Mouse (Mus musculus) thymus, adult 18-20 months (tissue): Measurements from ENCODE around the gene Cdh1.

Experiments
- DNase-seq, 2 experiments: peaks; one replicate each; pipeline ENCODE4 v3.0.0; 2022; ENCODE audit warnings: mixed read lengths in 2 of 2

Cdh1 gene

DNA sequence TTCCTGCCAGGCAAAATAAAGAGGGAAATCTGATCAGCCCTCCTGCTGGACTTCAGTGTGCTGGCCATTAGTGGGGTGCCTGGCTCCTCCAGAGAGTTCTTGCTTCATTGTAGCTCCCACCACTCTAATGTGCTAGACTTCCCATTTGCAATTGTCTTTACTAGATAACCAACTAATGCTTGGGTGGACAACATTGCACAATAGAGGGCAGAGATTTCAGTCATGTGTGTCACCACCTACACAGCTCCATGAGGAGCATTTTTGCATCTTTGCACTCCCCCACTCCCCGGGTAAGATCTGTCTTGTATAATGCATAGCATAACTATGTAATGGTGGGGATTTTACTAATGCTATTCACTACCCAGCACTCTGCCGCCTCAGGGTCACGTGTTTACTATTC, 21.6 kb downstream of the Cdh1 start:
- no peak for DNase-seq

DNA sequence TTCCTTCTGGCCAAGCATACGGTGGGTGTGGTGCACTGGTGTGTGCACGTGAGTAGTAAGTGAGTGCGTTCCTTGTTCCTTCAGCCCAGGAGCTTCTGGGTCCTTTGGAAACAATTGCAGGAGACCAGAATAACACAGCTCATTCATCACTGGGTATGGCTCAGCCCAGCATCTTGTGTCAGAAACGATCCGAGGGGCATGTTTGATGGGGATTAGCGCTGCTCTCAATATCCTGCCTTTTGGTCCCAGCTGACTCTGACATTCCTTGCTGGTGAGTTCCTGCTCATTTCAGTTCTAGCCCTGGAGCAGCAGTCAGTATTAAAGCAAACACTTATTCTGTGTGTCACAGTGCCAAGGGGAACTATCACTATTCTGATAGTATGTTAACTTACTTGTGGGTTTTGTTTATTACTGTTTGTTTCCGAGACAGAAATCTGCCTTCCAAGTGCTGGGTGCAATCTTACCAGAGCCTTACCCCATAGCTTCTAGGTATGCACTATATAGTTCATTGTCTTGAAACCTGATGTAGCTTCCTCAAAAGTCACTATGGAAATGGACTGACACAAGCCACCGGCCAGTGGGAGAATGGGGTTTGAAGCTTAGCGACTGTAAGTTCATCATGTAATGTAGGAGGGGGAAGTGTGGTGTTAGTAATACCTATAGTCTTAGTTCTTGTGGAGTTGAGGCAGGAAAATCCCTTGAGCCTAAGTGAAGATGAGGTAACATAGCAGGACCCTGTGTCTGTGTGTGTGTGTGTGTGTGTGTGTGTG, 23.1 kb downstream of the Cdh1 start:
- no peak for DNase-seq

DNA sequence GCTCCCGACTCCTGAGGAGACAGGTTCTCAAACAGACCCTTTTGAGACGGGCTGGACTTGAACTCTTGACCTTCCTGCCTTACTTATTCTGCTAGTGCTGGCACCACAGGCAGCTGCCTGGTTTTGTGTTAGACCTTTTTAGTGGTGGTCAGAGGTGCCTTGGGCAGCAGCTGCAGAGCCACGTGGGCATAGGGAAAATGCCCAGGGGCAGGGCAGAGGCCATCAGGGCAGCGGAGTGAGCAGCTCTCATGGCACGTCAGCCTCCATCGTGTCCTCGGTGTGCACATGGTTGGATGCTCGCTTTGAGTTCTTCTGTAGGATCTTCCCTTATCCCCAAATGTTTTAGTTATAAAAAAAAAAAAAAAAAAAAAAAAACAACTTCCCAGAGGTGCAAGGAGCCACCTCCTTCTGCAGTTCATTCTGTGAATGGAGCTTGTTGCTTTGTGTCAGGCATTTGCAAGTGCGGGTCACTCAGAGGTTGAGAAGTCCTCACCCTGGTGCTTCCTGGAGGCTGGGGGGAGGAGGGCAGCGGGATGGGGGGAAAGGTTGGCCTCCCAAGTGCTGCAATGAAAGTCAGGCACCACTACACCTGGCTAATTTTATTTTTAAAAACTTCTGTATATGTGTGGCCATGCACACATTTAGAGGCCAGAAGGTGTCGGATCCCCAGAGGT, 25.3 kb downstream of the Cdh1 start:
- no peak for DNase-seq

DNA sequence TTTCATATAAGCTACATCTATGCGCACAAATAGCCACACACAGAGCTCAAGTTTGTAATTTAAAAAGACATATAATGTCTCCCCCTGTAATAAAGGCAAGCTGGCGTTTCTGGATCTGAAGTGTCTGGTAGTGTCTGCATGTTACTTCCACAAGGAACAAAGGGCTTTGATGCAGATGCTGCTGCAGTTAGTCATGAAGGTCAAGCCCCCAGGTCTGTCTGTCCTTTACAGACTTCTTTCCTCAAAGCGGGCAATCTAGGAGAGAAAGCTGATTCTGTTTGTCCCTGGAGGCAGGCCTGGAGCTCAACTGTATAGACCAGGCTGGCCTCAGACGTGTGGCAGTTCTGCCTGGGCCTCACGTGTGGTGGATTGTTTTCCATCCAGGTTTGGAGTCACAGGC, 26.3 kb downstream of the Cdh1 start:
- DNase-seq: no peak

DNA sequence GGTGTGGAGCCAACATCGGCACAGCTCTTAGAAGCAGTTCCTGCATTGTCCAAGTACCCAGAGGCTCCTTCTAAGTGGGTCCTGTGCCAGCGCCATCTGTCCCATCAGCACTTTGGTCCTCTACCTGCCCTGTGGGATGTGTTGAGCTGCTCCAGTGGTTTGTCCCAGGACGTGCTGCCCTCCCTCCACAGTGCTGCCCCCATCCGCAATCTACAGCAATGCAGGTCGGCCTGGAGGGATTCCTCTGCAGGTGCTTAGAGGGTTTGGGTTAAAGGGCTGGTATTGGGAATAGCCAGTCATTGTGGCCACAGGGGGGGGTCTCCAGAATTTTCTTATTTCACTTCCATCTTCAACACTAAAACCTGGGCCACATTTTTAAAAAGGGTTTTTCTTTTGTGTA, 28.8 kb downstream of the Cdh1 start:
- no peak for DNase-seq

DNA sequence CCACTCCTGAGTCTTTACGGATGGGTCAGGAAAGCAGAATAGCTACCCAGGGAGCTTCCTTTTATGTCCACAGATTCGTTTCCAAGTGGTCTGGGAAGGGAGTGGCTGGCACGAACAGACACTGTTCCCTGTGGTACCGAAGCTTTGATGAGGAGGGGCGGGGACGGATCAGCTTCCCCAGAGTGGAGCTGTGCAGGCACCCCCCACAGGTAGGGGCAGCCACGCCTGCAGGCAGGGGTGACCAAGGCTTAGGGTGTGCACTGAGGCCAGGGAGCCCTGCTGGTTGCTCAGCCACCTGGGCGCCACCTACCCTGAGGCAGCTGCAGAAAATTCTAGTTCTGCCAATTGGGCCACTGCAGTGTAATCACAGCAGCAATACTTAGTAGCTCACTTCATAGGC, 29.5 kb downstream of the Cdh1 start:
- DNase-seq: no peak

DNA sequence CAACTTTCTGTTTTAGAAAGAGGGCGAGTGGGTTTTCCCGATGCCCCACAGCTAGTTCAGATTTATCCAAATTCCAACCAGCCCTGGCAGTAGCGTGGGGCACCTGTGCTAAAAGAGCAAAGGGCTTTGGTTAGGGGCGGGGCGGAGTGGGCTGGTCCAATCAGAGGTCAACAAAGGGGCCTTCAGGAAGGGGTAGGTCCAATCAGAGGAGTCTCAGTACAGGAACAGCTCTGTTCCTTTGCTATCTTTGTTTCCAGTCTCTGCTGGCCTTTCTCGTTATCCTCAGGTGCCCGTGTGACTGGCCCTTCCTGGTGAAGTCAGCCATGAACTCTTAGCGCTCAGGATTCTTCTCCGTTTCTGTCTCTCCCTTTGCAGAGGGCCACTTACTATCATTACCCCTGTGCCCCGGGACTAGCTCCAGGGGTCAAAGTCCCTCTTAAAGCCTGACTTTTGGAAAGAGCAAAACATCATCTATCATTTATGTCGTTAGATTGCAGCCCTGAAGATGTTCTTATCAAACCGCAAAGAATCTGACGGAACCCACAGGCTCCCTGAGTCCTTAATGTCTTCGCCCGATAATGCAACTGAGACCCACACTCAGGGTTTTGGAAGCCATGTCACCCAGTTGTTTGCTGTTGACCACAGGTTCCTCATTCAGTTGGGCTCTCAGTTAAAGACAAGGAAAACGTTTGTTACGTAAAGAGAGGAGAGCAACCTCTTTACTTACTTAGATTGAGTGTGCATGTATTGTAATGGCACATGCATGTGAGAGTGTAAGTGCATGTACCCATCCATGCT, 30.4 kb downstream of the Cdh1 start:
- DNase-seq: peak; percentile 35 to 55

DNA sequence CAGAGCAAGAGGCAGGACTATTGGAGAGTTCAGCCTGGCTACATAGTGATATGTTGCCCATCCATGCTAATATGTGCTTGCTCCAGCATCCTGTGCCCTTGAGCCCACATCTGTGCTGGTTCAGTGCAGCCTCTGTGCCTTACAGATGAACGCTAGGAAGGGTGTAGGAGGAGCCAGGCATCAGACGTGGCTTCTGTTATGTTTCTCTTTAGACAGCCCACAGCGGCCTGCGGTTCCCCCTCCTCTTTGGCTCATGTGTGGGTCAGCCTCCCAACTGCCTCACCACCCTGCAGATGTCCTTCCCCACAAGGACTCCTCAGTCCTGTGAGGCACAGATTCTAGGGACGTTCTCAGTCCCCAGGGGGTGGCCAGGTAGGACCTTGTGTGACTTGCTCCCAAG, 32.1 kb downstream of the Cdh1 start:
- no peak for DNase-seq

DNA sequence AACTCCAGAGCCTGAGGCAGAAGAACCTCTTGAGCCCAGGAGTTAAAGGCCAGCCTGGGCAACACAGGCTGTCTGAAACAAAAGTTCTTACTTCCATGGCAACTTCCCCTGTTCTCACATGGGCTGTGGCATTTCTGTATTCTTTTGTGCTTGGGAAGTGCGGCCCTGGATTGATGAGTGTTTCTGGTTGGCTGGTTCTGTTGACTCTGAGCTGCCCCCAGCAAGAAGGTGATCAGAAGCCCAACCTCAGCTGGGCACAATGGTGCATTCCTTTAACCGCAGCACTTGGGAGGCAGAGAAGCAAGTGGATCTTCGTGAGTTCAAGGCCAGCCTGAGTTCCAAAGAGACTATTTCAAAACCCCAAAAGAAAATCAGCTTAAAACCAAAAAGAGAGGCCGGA, 34.3 kb downstream of the Cdh1 start:
- no peak for DNase-seq

DNA sequence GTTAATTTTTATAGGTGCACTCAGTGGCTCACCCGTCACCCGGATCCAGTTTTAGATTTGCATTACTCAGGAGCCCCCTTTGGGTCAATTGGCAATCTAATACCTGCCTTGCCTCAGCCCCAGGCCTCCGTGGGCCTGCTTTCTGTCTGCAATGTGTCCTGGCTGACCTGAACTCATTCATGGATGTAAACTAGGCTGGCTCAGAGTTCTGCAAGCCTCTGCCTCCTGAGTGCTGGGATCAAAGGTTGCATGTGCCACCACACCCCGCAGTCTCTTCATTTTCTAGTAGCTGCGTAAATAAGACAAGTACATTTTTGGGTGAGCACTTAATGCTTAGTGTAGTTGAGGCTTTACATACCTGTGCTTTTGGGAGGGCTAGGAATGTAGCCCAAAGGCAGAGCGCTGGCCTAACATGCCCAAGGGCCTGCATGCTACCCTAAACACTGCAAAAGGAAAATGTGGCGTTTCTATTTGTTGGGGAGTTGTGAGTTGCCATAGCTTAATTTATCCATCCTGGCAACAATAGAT, 35.7 kb downstream of the Cdh1 start:
- no peak for DNase-seq

DNA sequence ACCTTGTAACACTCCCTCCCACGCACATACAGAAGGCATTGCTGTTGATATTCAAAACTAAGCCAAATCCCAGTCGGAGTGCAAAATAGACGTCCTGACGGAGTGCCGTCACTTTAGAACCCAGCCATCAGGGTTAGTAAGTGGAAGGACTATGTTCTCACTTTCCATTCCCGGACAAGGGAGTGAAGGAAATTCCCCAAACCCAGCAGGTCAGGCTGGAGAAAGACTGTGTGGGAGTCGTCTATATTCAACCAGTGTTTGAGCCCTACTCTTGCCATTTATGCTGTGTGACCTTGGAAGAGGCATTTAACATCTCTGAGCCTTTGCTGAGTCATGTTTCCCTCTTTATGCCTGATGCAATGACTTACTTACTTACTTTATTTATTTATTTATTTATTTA, 37.1 kb downstream of the Cdh1 start:
- DNase-seq: no peak

DNA sequence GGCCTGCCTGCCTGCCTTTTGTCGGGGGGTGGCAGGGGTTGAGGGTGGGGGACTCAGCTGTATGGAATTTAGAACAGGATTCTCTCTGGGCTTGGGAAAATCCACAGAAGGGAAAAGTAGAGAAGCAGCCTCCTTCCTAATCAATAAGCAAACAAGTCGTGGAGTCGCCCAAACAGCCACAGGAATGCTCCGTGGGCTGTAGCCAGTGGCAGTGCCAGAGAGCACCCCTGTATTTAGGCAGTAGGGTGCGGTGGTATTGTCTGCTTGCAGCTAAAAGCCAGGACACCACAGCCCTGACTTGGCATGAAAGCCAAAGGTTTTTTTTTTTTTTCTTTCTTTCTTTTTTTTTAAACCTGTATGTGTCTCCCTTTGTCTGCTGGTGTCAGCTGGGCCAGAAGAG, 37.8 kb downstream of the Cdh1 start:
- DNase-seq: no peak

DNA sequence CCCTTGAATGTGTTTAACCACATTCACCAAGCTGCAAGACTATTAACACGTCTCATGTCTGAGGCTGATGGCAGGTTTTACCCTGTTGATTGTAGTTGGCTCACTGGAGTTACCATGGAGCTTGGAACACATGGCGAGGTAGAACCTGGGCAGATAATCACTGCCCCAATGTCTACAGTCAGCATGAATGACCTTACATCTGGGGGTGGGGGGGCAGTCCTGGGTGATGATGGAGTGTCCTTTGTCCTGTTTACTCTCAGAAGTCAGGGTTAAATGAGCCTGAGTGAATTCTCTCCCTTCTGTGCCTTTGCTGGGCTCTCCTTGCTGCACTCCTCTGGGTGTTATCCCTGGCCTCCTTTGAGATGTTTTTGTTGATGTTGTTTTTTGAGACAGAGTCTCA, 39.0 kb downstream of the Cdh1 start:
- no peak for DNase-seq

DNA sequence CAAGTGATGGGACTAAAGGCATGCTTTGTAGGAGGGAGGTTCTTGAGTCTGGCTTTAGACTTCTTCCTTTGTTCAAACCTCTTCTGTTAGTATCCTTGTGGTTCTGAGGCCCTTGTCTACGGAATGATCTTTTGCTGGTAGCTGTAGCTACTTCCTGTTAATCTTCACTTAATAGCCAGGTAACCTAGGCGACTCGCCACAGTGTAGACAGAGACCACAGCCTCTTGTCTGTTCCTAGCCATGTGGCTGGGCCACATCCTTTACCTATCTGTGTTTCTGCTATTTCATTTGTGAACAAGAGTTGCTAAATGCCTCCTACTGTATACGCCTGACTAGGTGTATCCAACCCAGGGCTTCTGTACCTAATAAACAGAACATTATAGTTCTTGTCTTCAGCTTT, 39.9 kb downstream of the Cdh1 start:
- DNase-seq: peak in 1 of 2 experiments; percentile 43

DNA sequence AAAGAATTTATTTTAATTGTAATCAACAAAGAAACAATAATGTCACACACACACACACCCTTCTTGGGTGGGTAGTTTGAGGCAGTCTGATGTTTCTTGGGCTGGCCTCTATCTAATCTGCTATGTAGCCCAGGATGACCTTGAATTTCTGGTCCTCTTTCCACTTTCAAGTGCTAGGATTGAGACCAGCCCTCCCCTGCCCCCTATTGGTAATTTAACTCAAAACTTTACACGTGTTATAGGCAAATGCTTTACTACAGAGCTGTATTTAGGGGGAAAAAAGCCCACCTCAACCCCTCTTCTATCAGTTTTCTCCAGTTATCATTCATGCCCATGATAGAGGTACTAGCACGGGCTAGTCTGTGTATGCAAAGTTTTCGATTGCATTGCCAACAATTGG, 41.8 kb downstream of the Cdh1 start:
- no peak for DNase-seq

DNA sequence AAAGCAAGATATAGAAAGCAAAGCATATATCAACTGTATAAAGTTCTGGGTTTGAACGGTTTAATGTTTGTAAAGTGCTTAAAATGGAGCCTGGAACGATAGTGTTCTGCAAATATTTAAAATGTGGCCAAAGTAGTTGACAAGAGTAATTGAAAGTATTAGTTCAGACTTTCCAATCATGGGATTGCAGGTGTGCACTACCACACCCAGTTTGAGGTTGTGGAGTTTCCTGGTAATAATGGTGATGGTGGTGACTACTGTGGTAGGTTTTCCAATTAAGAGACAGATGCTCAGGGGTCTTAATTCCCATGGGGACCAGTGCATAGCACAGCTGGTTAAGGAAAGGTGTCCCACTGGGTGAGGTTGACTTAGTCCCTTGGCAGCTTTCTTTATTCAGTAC, 43.0 kb downstream of the Cdh1 start:
- DNase-seq: no peak

DNA sequence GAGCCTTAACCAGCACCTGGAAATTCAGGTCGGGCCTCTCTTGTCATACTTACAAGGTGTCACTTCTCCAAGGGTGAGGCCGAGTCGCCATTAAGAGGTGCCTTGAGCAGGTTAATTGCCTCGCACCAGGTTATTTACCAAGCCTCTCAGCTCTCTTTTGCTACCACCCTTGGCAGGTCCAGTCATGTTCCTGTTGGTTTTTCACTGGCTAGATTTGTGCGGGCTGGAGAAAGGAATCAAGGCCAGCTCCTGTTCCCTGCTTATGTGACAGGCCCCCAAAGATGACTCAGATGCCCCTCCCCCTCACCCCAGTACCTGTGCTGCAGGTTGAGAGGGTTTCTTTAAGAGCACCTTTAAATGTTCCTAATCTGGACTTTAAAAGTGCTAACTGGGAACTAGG, 43.6 kb downstream of the Cdh1 start:
- no peak for DNase-seq

DNA sequence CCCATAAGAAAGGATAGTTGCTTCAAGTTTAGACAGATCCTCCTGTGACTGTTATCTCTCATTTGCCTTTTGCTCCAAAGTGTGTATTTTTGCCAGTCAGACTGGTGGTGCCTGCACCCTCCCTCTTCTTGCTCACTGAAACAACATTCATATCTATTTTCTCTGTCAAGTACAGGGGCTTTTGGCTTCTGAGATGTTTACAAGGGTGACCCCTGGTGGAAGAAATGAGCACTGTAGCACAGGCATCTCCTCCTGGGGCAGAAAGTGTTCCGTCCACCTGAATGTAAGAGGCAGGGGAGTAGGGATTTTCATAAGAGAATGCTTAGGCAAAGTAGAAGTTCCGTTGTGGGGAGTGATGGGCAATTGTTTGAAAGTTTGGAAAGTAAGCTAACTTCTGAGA, 44.2 kb downstream of the Cdh1 start:
- DNase-seq: peak in 1 of 2 experiments; percentile 38

DNA sequence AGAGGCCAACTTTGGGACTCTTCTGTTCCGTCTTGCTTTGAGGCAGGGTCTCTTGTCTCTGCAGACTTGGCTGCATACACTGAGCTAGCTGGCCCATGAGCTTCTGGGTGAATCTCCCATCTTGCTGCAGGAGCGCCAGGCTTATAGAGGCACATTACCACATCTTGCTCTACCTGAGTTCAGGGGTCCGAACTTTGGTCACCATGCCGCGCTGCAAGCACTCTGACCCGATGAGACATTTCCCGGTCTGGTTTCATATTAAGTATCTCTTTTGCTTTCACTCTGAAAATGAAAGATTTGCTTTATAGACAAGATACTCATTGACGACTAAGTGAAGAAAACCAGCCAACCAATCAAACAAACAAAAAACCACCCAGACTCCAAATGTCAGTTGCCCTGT, 45.3 kb downstream of the Cdh1 start:
- no peak for DNase-seq

DNA sequence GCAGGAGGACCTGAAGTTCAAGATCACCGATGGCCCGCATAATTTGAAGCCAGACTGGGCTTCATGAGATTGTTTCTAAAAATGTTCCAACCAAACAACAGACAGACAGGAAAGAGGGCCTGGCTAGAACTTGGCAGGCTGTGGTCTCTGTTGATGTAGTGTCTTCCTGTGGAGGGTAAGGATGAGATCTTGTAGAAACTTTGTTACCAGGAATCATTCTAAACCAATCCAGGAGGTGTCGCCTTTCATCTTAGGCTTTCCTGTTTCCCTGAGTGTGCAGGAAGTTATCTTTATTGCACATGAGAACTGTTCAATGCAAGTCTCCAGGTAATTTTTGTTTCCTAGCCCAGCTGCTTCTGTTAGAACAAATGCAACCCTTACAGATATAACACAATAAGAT, 48.8 kb downstream of the Cdh1 start:
- no peak for DNase-seq

DNA sequence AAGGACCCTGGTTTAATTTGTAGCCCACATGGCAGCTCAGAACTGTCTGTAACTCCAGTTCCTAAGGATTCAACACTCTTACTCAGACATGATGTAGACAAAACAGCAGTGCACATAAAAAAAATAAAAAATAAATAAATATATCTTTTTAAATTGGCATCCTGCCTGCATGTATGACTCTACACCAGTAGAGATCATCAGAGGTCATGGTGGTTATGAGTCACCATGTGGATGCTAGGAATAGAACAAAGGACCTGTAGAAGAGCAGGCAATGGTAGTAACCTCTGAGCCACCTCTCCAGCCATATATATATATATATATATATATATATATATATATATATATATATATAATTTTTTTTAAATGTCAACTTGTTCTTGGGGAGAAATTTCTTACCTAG, 52.9 kb downstream of the Cdh1 start:
- no peak for DNase-seq

DNA sequence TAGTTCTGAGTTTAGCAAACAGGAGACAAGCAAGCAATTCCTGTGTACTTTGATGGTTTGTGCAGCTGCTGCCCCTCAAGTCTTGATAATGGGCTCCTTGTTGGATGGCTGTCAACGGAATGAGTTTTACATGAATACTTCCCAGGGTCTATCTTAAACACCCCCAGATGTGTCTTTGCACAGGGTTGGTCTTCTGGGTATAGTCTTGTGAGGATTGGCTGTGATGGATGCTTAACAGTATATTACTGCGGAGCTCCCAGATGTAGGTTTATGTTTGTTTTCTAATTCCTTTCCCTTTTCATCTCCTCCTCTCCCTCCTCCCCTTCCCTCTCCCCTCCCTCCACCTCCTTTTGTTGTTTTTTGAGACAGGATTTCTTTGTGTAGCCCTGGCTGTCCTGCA, 69.6 kb downstream of the Cdh1 start:
- DNase-seq: no peak

DNA sequence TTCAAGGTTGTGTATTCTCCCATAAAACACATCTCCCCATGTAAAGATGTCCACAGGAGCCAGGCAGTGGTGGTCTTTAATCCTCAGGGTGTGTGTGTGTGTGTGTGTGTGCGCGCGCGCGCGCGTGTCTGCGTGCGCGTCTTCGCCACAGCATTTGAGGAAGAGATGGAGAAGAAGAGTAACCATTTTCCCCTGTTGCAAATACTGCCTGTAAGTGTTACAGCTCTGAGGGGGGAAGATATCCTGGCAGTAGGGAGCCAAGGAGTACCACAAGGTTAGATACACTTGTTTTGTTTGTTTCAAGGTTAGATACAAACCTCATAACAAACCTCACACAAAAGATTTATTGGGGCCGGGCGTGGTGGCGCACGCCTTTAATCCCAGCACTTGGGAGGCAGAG, 71.2 kb downstream of the Cdh1 start:
- no peak for DNase-seq

DNA sequence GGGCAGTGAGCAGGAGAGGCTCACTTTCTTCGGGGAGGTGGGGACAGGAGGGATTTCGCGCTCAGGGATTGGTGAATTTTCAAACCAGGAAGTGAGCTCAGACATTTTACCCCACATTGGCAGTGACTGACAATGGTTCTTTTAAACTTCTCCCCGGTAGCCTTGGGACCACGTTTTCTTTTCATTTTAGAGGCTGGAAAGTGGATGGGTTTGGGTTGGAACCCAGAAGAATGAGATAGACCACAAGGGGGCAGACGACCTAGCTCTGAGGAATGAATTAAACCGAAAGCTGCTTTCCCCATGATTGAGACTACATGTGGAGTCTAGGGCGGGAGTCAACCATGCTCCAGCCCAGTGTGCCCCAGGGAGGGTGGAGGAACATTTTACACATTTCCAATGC, 71.7 kb downstream of the Cdh1 start:
- no peak for DNase-seq
